Mouse (Mus musculus) lung, embryonic 14.5 days (tissue): ENCODE data around the gene Srrm3. TPM values are rescaled to one million over a fixed set of nuclear protein-coding genes. Genes with fewer than 3 reads are reported as not detected.

Source experiments
- ATAC-seq: fragments of 200-750 bp; cut with Nextera tagmentation; 2 replicates; pipeline ENCODE4 v1.8.0; 2017; ENCODE audit warnings: mild to moderate bottlenecking, moderate TSS enrichment, moderate library complexity; ENCODE audit not compliant: insufficient read depth
- DNase-seq: peaks from one replicate; pipeline ENCODE4 v3.0.0-alpha.2; 2015
- H3K27ac ChIP-seq: fragments of 300-500 bp; sonication (generic); 2 replicates; pipeline ENCODE4 v1.5.1; 2014; ENCODE audit warnings: low read depth, mild to moderate bottlenecking, moderate library complexity
- H3K27me3 ChIP-seq: fragments of 300-500 bp; sonication (generic); 2 replicates; pipeline ENCODE4 v1.6.1; 2014; ENCODE audit warnings: low read length, control low read depth; ENCODE audit not compliant: insufficient read depth
- H3K36me3 ChIP-seq: fragments of 300-500 bp; sonication (generic); 2 replicates; pipeline ENCODE4 v1.6.1; 2014; ENCODE audit warnings: control low read depth; ENCODE audit not compliant: insufficient read depth
- H3K4me1 ChIP-seq: fragments of 300-500 bp; sonication (generic); 2 replicates; pipeline ENCODE4 v1.6.1; 2014; ENCODE audit warnings: antibody characterized with exemption, control low read depth; ENCODE audit not compliant: insufficient read depth
- H3K4me2 ChIP-seq: fragments of 300-500 bp; sonication (generic); 2 replicates; pipeline ENCODE4 v1.6.1; 2014; ENCODE audit warnings: mild to moderate bottlenecking
- H3K4me3 ChIP-seq: fragments of 300-500 bp; sonication (generic); 2 replicates; pipeline ENCODE4 v1.5.1; 2014; ENCODE audit warnings: low read depth, low read length
- H3K9ac ChIP-seq: fragments of 300-500 bp; sonication (generic); 2 replicates; pipeline ENCODE4 v1.6.1; 2014
- H3K9me3 ChIP-seq: fragments of 300-500 bp; sonication (generic); 2 replicates; pipeline ENCODE4 v1.6.1; 2016; ENCODE audit warnings: low read depth, low read length, control low read depth
- CTCF ChIP-seq: IDR thresholded peaks from 2 replicates; pipeline ENCODE4 v1.5.1; 2016; ENCODE audit warnings: antibody characterized with exemption, low read depth
- WGBS: fragments of 180-500 bp; shearing (Covaris S2); extraction: QIAGEN DNeasy Blood & Tissue Kit; methylation state at CpG from one replicate; pipeline ENCODE4 v1.1.7; 2014; 5-methylcytosine and 5-hydroxymethylcytosine counted together
- polyA plus RNA-seq: library from polyadenylated mRNA; unstranded; fragments of >200 nt; fragmentation: Nextera tagmentation; extraction: Ambion mirVana; gene quantifications from 2 replicates; pipeline ENCODE4 v1.2.1, GENCODE M21; 2014

The Srrm3 gene
- polyA plus RNA-seq, 1 experiment from 2014 or later = 0.17 TPM

- peaks cover 69% of the 10 kb centered on the region for H3K36me3 ChIP-seq
- no peak overlapping the region for H3K27ac ChIP-seq
- no peak overlapping the region for H3K9ac ChIP-seq
- peaks cover 3% of the 10 kb centered on the region; the same call in 1 of the 2 replicates for H3K4me1 ChIP-seq
- no peak for DNase-seq
- no peak overlapping the region for H3K4me3 ChIP-seq
- H3K4me2 ChIP-seq = no peak overlapping the region
- no peak for ATAC-seq
- no peak for TF ChIP-seq CTCF
- no peaks in the 10 kb centered on the region for H3K9me3 ChIP-seq
- WGBS = 90% methylated on average over 16 of the region's 16 CpGs
- no peaks in the 10 kb centered on the region for H3K27me3 ChIP-seq
These were observed 102.3 kb downstream of the Srrm3 start for GRCm38 (mm10) chr5:135908989-135909388.

GRCm38 (mm10) chr5:135909646-135910045 is 103.0 kb downstream of the Srrm3 start:
- DNase-seq (no peak), ATAC-seq (no peak)
- no peak overlapping the region for H3K4me2 ChIP-seq
- no peak overlapping the region for H3K27ac ChIP-seq
- no peak overlapping the region for H3K4me3 ChIP-seq
- H3K9ac ChIP-seq = no peak overlapping the region
- H3K36me3 ChIP-seq = peaks cover 69% of the 10 kb centered on the region
- 87% methylated on average over 10 of the region's 10 CpGs for WGBS
- no peaks in the 10 kb centered on the region for H3K9me3 ChIP-seq
- H3K4me1 ChIP-seq = peaks cover 3% of the 10 kb centered on the region; the same call in 1 of the 2 replicates
- H3K27me3 ChIP-seq = no peaks in the 10 kb centered on the region
- no peak for TF ChIP-seq CTCF

DNA sequence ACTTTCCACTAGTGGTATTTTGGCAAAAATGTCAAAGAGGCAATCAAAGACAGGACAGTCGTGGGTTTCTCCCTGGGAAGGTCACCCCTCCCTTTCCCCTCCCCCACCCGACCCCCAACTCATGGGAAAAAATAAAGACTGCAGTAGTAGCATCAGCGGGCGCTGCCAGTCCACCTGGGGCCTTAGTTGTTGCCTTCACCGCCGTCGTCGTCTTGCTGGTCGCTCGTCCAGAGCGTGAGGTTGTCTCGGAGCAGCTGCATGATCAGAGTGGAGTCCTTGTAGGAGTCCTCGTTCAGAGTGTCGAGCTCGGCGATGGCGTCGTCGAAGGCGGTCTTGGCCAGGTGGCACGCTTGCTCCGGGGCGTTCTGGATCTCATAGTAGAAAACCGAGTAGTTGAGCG is 104.1 kb downstream of the Srrm3 start:
- no peak for DNase-seq
- Histone ChIP-seq H3K4me3 (no peak overlapping the region), H3K4me1 (peaks cover 3% of the 10 kb centered on the region; the same call in 1 of the 2 replicates), H3K27ac (no peak overlapping the region), H3K4me2 (no peak overlapping the region), H3K9ac (no peak overlapping the region), H3K27me3 (no peaks in the 10 kb centered on the region), H3K36me3 (peaks cover 72% of the 10 kb centered on the region), H3K9me3 (no peaks in the 10 kb centered on the region)
- WGBS = 89% methylated on average over 25 of the region's 25 CpGs
- TF ChIP-seq CTCF = no peak
- ATAC-seq = no peak

GRCm38 (mm10) chr5:135911633-135912220 is 105.0 kb downstream of the Srrm3 start:
- Histone ChIP-seq H3K36me3 (peaks cover 78% of the 10 kb centered on the region), H3K27ac (no peak overlapping the region), H3K9ac (no peak overlapping the region), H3K4me1 (peaks cover 3% of the 10 kb centered on the region; the same call in 1 of the 2 replicates), H3K27me3 (no peaks in the 10 kb centered on the region), H3K4me2 (no peak overlapping the region), H3K4me3 (no peak overlapping the region), H3K9me3 (no peaks in the 10 kb centered on the region)
- no peak for TF ChIP-seq CTCF
- 85% methylated on average over 11 of the region's 11 CpGs for WGBS
- no peak for DNase-seq
- ATAC-seq = no peak

- no peaks in the 10 kb centered on the region for H3K27me3 ChIP-seq
- H3K4me3 ChIP-seq = no peak overlapping the region
- no peak overlapping the region for H3K4me2 ChIP-seq
- no peak for DNase-seq
- peaks cover 3% of the 10 kb centered on the region; the same call in 1 of the 2 replicates for H3K4me1 ChIP-seq
- no peak for TF ChIP-seq CTCF
- ATAC-seq = no peak
- peaks cover 76% of the 10 kb centered on the region for H3K36me3 ChIP-seq
- no peaks in the 10 kb centered on the region for H3K9me3 ChIP-seq
- WGBS = 65% methylated on average over 5 of the region's 5 CpGs
- H3K27ac ChIP-seq = no peak overlapping the region
- H3K9ac ChIP-seq = no peak overlapping the region
These were observed 106.5 kb downstream of the Srrm3 start for GRCm38 (mm10) chr5:135913201-135913600.

GRCm38 (mm10) chr5:135914156-135914555 is 107.5 kb downstream of the Srrm3 start:
- DNase-seq (no peak), ATAC-seq (no peak)
- H3K27ac ChIP-seq = no peak overlapping the region
- WGBS = 74% methylated on average over 6 of the region's 6 CpGs
- TF ChIP-seq CTCF = no peak
- no peak overlapping the region for H3K4me2 ChIP-seq
- no peak overlapping the region for H3K4me3 ChIP-seq
- H3K9ac ChIP-seq = no peak overlapping the region
- no peaks in the 10 kb centered on the region for H3K9me3 ChIP-seq
- peaks cover 76% of the 10 kb centered on the region for H3K36me3 ChIP-seq
- peaks cover 3% of the 10 kb centered on the region; the same call in 1 of the 2 replicates for H3K4me1 ChIP-seq
- no peaks in the 10 kb centered on the region for H3K27me3 ChIP-seq

GRCm38 (mm10) chr5:135916051-135916565 is 109.4 kb downstream of the Srrm3 start:
- DNase-seq (no peak), ATAC-seq (no peak)
- Histone ChIP-seq H3K4me2 (no peak overlapping the region), H3K27me3 (no peaks in the 10 kb centered on the region), H3K9ac (no peak overlapping the region), H3K36me3 (peaks cover 76% of the 10 kb centered on the region), H3K4me3 (no peak overlapping the region), H3K4me1 (peaks cover 3% of the 10 kb centered on the region; the same call in 1 of the 2 replicates), H3K9me3 (no peaks in the 10 kb centered on the region), H3K27ac (no peak overlapping the region)
- TF ChIP-seq CTCF = no peak
- WGBS = 74% methylated on average over 6 of the region's 6 CpGs
